Mouse (Mus musculus): ENCODE measurements around the gene Hecw2.

Hecw2 gene

GRCm38 (mm10) chr1:53841080-53841479, 353.9 kb downstream of the Hecw2 start:
- in situ Hi-C loops (cut with MboI, MseI), result no loop called here

- in situ Hi-C loops (cut with MboI, MseI), result no loop called here
Observed at GRCm38 (mm10) chr1:53839392-53839791, 355.6 kb downstream of the Hecw2 start.

GRCm38 (mm10) chr1:53838182-53838859, 356.6 kb downstream of the Hecw2 start:
- in situ Hi-C loops (cut with MboI, MseI), result no loop called here

GRCm38 (mm10) chr1:53830286-53830685, 364.7 kb downstream of the Hecw2 start:
- in situ Hi-C loops (cut with MboI, MseI), result no loop called here

DNA sequence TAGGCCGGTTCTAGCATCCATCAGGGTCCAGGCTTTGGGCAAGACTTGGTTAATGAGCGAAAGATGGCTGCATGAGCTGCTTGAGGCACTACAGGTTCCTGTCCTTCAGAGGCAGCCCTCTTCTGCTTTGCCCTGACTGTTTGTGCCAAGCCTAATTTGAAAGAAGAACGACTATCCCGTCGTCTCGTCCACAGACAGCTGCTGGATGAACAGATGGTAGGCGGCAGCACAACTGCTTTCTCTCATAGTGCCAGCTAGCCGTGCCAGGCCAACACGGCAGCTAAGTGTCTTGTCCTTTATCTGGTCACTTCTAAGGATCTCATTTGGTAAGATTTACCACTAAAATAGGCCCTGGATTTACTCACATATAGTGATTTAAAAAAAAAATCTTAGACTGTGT, 365.9 kb downstream of the Hecw2 start:
- in situ Hi-C loops (cut with MboI, MseI), result no loop called here

- in situ Hi-C loops (cut with MboI, MseI), result no loop called here
Observed at GRCm38 (mm10) chr1:53824446-53825337, 370.3 kb downstream of the Hecw2 start.

- in situ Hi-C loops (cut with MboI, MseI), result no loop called here
Observed at GRCm38 (mm10) chr1:53823687-53824445, 371.1 kb downstream of the Hecw2 start.

DNA sequence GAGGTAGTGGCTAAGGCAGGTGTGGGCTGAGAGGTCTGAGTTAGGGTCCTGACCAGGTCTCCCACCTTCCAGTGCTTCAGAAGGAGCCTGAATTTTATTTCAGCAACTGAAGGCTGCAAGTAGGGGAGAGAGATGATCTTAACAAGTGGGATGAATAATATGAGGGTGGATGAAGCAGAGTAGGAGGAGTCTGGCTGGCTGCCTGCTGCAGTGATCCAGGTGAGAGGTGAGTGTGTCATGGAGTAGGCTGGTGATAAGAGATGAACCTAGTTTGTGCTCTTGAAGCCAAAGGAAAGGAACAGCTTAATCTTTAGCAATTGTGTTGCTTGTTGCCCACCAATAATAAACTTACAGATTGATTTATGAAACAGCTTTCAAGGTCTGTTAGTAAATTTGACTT, 373.0 kb downstream of the Hecw2 start:
- in situ Hi-C loops (cut with MboI, MseI), result no loop called here

- in situ Hi-C loops (cut with MboI, MseI), result no loop called here
Observed at GRCm38 (mm10) chr1:53820041-53820632, 374.8 kb downstream of the Hecw2 start.

DNA sequence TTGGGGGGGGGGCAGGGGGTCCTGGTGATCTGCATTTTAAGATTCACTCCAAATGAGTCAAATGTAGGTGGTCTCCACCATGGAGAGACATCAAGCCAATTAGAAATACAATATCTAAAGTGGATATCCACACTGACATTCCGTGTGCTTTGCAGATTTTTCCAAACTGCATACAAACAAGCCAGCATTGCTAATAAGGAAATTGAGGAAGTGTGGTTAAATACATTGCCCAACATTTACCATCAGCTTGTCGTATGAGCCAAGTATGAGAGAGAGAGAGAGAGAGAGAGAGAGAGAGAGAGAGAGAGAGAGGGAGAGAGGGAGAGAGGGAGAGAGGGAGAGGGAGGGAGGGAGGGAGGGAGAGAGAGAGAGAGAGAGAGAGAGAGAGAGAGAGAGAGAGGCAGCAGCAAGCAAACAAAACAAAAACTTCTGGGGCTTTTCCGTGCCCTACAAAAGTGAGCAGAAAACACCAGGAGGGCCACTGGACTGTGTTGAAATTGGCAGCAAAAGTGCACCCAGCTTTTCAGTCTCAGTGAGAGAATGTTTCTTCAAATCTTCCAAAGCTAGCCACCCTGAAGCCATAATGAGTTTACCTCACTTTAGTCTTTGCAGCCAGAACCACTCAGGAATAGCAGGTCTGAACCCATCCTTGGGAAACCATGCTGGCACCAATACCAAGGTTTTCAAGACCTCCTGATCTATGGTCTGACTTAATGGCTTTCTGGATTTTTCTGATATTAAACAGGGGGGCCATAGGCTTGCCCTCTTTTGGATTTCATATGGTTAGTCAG, 376.7 kb downstream of the Hecw2 start:
- in situ Hi-C loops (cut with MboI, MseI), result no loop called here

- in situ Hi-C loops (cut with MboI, MseI), result no loop called here
Observed at GRCm38 (mm10) chr1:53816353-53816752, 378.6 kb downstream of the Hecw2 start.

- in situ Hi-C loops (cut with MboI, MseI), result no loop called here
Observed at GRCm38 (mm10) chr1:53814077-53814705, 380.8 kb downstream of the Hecw2 start.

DNA sequence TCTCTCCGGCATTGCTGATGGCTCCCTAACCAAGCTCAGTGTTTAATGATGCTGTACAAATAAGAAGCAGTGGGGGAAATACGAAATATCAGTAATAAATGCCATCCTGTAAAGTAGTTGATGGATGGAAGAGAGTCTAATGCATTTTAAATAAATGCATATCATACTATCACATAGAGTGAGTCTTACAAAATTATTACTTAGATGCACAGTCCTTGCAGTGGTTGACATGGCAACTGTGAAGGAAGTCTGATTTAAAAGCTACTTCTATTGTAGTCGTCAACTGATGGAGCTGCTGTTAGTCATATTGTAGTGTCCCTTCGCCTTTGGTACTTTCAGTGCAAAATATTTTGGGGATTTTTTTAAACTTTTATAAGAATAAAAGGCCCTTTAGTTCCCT, 383.0 kb downstream of the Hecw2 start:
- in situ Hi-C loops (cut with MboI, MseI), result no loop called here

GRCm38 (mm10) chr1:53808229-53808628, 386.7 kb downstream of the Hecw2 start:
- in situ Hi-C loops (cut with MboI, MseI), result no loop called here

DNA sequence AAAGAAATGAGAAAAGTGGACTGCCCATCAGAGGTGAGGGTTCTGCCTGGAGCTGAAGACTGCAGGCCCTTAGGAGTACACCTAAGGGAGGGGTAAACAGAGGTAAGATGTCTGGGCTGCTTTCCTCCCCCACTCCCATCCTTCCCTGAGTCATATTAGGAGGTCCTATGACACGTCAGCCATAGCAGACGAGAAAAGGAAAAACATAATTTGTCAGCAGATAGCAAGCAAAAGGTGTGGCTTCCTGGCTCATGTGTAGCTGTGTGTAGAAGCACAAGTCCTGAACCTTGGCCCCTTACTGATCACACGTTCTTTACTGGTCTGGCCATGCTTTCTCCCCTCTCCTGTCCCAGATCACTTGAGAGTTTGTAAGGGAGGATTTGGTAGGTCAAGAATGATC, 397.2 kb downstream of the Hecw2 start:
- in situ Hi-C loops (cut with MboI, MseI), result loop anchor here (5.0 kb wide), 1 partner anchor 49 kb away; no protein-coding TSS in a partner anchor

- in situ Hi-C loops (cut with MboI, MseI), result loop anchor here (5.0 kb wide), 1 partner anchor 50 kb away; no protein-coding TSS in a partner anchor
Observed at GRCm38 (mm10) chr1:53797074-53797473, 397.9 kb downstream of the Hecw2 start.

GRCm38 (mm10) chr1:53796271-53796670, 398.7 kb downstream of the Hecw2 start:
- in situ Hi-C loops (cut with MboI, MseI), result loop anchor here (5.0 kb wide), 1 partner anchor 51 kb away; no protein-coding TSS in a partner anchor

GRCm38 (mm10) chr1:53795591-53795990, 399.4 kb downstream of the Hecw2 start:
- in situ Hi-C loops (cut with MboI, MseI), result loop anchor here (5.0 kb wide), 1 partner anchor 52 kb away; no protein-coding TSS in a partner anchor

DNA sequence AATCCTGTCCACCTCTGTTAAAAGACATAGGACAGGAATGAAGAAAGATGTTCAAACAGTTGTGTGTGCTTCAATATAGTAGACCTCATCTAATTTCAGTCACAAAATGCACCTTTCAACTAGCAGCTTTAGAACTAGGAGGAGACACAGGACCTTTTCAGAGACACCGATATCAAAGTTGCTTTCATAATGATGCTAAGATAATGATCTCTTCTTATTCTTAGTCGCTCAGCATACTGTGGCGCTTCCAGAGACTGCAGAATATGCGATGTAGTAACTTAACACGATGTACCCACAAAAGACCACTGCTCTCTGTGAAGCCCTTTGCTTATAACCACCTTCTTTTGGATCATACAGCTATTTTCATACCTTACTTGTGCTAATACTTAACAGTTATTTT, 399.9 kb downstream of the Hecw2 start:
- in situ Hi-C loops (cut with MboI, MseI), result loop anchor here (5.0 kb wide), 1 partner anchor 52 kb away; no protein-coding TSS in a partner anchor

DNA sequence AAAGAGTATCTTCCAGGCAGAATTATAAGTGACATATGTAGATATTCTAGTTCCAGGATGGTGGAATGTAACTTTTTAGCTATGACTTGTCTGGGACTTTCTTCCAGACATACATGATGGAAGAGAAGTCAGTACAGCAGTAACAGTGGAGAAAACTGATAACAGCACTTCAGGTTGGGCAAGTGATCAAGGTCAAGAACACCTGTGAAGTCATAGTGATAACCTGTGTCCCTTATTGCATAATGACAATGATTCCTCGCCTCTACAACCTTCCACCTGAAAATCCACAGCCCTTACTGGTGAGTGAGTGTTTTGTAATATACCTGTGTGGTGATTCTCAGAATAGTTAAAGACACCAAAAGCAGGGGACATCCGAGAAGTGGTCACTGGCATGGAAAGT, 400.7 kb downstream of the Hecw2 start:
- in situ Hi-C loops (cut with MboI, MseI), result no loop called here

Data from T-helper 2 cell (primary cell).